In the genomic region with DNA sequence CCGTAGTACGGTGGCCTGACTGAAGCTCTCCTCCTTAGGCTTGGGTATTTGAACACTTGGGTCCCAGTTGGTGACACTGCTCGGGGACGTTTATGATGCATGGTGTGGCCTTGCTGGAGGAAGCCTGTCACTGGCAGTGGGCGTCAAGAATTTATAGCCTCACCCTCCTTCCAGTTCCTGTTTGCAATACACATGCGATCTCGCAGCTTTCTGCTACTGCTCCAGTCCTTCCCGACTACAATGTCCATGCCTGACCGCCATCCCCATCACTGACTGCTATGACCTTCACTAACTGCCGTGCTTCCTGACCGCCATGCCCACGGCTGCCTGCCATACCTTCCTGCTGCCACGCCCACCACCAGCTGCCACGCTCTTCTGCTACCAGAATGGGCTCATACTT, we compare ENCODE assay signal across 9 mouse cellular contexts. TPM values are rescaled to one million over a fixed set of nuclear protein-coding genes. Genes with fewer than 3 reads are reported as not detected.
A peak's percentile ranks its signal among the peaks of the same experiment; 100 is the strongest.
DNase-seq lines count a peak whose midpoint lies in the region; ATAC-seq lines count a peak whose summit lies in the region.
"Had no signal": no experiment of that assay in that cellular context is flagged by ENCODE, and none has a peak within 500 bp of the region (broad histone marks: within the 10 kb centered on the region; RNA-seq: fewer than 3 reads in every experiment).

No protein-coding gene starts in this region.

- no peak overlapping the region for H3K9ac ChIP-seq in lung, embryonic 16.5 days (ENCODE audit: low read length)
- H3K9ac ChIP-seq in forebrain, embryonic 12.5 days = no peak overlapping the region
- H3K9ac ChIP-seq: limb, embryonic 12.5 days had no signal

- no peaks in the 10 kb centered on the region for H3K36me3 ChIP-seq in lung, embryonic 16.5 days (ENCODE audit: control insufficient read depth, insufficient read depth, low read length)
- H3K36me3 ChIP-seq in forebrain, embryonic 12.5 days (replicated peaks) = no peaks in the 10 kb centered on the region
- H3K36me3 ChIP-seq: G1E; limb, embryonic 12.5 days had no signal

- no peak overlapping the region for H3K4me3 ChIP-seq in lung, embryonic 16.5 days (ENCODE audit: low read length)
- no peak overlapping the region for H3K4me3 ChIP-seq in forebrain, embryonic 12.5 days (replicated peaks)
- H3K4me3 ChIP-seq: limb, embryonic 12.5 days had no signal

- no peak for DNase-seq in lung, postnatal 10 days
- peak; percentile 55 for DNase-seq in induced T-regulatory cell, adult 2 months (ENCODE audit: low read depth)
- peak; percentile 70 for DNase-seq in thymus, postnatal 4 days
- no peak for DNase-seq in kidney, postnatal 4 days

- H3K4me2 ChIP-seq in lung, embryonic 16.5 days (ENCODE audit: low read depth, low read length) = no peak overlapping the region
- H3K4me2 ChIP-seq in forebrain, embryonic 12.5 days = no peak overlapping the region
- H3K4me2 ChIP-seq: limb, embryonic 12.5 days had no signal

- no peaks in the 10 kb centered on the region for H3K27me3 ChIP-seq in lung, embryonic 16.5 days (ENCODE audit: control insufficient read depth, insufficient read depth, low read depth, low read length)
- H3K27me3 ChIP-seq in forebrain, embryonic 12.5 days = no peaks in the 10 kb centered on the region
- H3K27me3 ChIP-seq: limb, embryonic 12.5 days had no signal

- H3K9me3 ChIP-seq in lung, embryonic 16.5 days (ENCODE audit: control insufficient read depth, low read length) = no peaks in the 10 kb centered on the region
- no peaks in the 10 kb centered on the region for H3K9me3 ChIP-seq in forebrain, embryonic 12.5 days
- H3K9me3 ChIP-seq: limb, embryonic 12.5 days had no signal

- peaks cover 3% of the 10 kb centered on the region; the same call in 1 of the 2 replicates for H3K4me1 ChIP-seq in lung, embryonic 16.5 days (replicated peaks; ENCODE audit: control insufficient read depth, insufficient read depth, low read length)
- 0 out of 2 replicates have a peak, but pooled peaks cover 10% of the 10 kb centered on the region for H3K4me1 ChIP-seq in forebrain, embryonic 12.5 days

- WGBS in lung, embryonic 16.5 days = 70% methylated on average over 14 of the region's 14 CpGs
- WGBS in forebrain, embryonic 12.5 days = 97% methylated on average over 14 of the region's 14 CpGs

- ATAC-seq in lung, embryonic 16.5 days (ENCODE audit: low read depth) = 0 out of 2 replicates have a peak, but pooled peaks have one; percentile 15
- peak; percentile 68 for ATAC-seq in megakaryocyte progenitor cell, adult 5-6 weeks (replicated peaks; ENCODE audit: poor library complexity)
- no peak for ATAC-seq in forebrain, embryonic 12.5 days (ENCODE audit: low FRiP score)

- no peak overlapping the region; the same call in 1 of the 2 replicates for H3K27ac ChIP-seq in lung, embryonic 16.5 days (ENCODE audit: low read length)
- no peak overlapping the region for H3K27ac ChIP-seq in forebrain, embryonic 12.5 days

RNA-seq across cellular contexts. Expression of gene Slc38a1, which starts 12.8 kb away (rescaled TPM):
- polyA plus RNA-seq in lung, embryonic 16.5 days (2015; fragmentation: Nextera tagmentation; extraction: Ambion mirVana) = 47.5 and 48.8 TPM in 2 replicates
- total RNA-seq in megakaryocyte progenitor cell, adult 5-6 weeks (2015) = 94.0 and 107 TPM in 2 replicates
- total RNA-seq in megakaryocyte progenitor cell, adult 5-6 weeks (2017) = 53.2 and 63.8 TPM in 2 replicates
- 148 and 166 TPM in 2 replicates for polyA plus RNA-seq in forebrain, embryonic 12.5 days (2016; fragmentation: Nextera tagmentation; extraction: Ambion mirVana)
- polyA plus RNA-seq: G1E had no signal

RNA-seq across cellular contexts. Expression of gene Slc38a2, which starts 44.0 kb away (rescaled TPM):
- 143 and 155 TPM in 2 replicates for polyA plus RNA-seq in lung, embryonic 16.5 days (2015; fragmentation: Nextera tagmentation; extraction: Ambion mirVana)
- 149 and 157 TPM in 2 replicates for total RNA-seq in megakaryocyte progenitor cell, adult 5-6 weeks (2015)
- 70.7 and 73.4 TPM in 2 replicates for total RNA-seq in megakaryocyte progenitor cell, adult 5-6 weeks (2017)
- polyA plus RNA-seq in forebrain, embryonic 12.5 days (2016; fragmentation: Nextera tagmentation; extraction: Ambion mirVana) = 199 TPM in 2 replicates

Comparison
In these comparisons a context has a peak if more than half of its experiments do, and no peak if none do; other contexts are left out.
1. DNase-seq: peak in induced T-regulatory cell, adult 2 months (single experiment) and thymus, postnatal 4 days (single experiment); none in lung, postnatal 10 days (single experiment) and kidney, postnatal 4 days (0 of 2).